Mouse (Mus musculus) lung, embryonic 15.5 days (tissue): ENCODE measurements at regions not wholly inside any gene's neighbourhood (a gene's known extent, or its start where the extent isn't known, plus 50 kb on each side); places are given as distances from the start of the nearest gene placed in this dataset. TPM values are rescaled to one million over a fixed set of nuclear protein-coding genes. Genes with fewer than 3 reads are reported as not detected.

Experiments
- ATAC-seq: fragments of 200-750 bp; cut with Nextera tagmentation; 2 replicates; pipeline ENCODE4 v1.8.0; 2017; ENCODE audit warnings: moderate number of reproducible peaks, borderline replicate concordance; ENCODE audit not compliant: low FRiP score, low TSS enrichment; ENCODE audit errors: extremely low read depth
- H3K27ac ChIP-seq: fragments of 300-500 bp; sonication (generic); 2 replicates; pipeline ENCODE4 v1.5.1; 2015; ENCODE audit warnings: moderate library complexity, mild to moderate bottlenecking, inconsistent platforms
- H3K27me3 ChIP-seq: fragments of 300-500 bp; sonication (generic); 2 replicates; pipeline ENCODE4 v1.6.1; 2015; ENCODE audit warnings: inconsistent platforms
- H3K36me3 ChIP-seq: fragments of 300-500 bp; sonication (generic); 2 replicates; pipeline ENCODE4 v1.6.1; 2015; ENCODE audit warnings: inconsistent platforms
- H3K4me1 ChIP-seq: fragments of 300-500 bp; sonication (generic); 2 replicates; pipeline ENCODE4 v1.6.1; 2015; ENCODE audit warnings: inconsistent platforms
- H3K4me2 ChIP-seq: fragments of 300-500 bp; sonication (generic); 2 replicates; pipeline ENCODE4 v1.6.1; 2015; ENCODE audit warnings: inconsistent platforms, mild to moderate bottlenecking, moderate library complexity
- H3K4me3 ChIP-seq: fragments of 300-500 bp; sonication (generic); 2 replicates; pipeline ENCODE4 v1.5.1; 2015; ENCODE audit warnings: mild to moderate bottlenecking, inconsistent platforms
- H3K9ac ChIP-seq: fragments of 300-500 bp; sonication (generic); 2 replicates; pipeline ENCODE4 v1.6.1; 2015; ENCODE audit warnings: inconsistent platforms
- H3K9me3 ChIP-seq: fragments of 300-500 bp; sonication (generic); 2 replicates; pipeline ENCODE4 v1.6.1; 2016; ENCODE audit warnings: inconsistent platforms
- WGBS: fragments of 180-500 bp; shearing (Covaris S2); methylation state at CpG from one replicate; pipeline ENCODE4 v1.1.7; 2015; 5-methylcytosine and 5-hydroxymethylcytosine counted together
- microRNA-seq: library from miRNA; unstranded; fragments of <30 nt; microRNA quantifications from one replicate; pipeline ENCODE4, GENCODE M21; 2016

DNA sequence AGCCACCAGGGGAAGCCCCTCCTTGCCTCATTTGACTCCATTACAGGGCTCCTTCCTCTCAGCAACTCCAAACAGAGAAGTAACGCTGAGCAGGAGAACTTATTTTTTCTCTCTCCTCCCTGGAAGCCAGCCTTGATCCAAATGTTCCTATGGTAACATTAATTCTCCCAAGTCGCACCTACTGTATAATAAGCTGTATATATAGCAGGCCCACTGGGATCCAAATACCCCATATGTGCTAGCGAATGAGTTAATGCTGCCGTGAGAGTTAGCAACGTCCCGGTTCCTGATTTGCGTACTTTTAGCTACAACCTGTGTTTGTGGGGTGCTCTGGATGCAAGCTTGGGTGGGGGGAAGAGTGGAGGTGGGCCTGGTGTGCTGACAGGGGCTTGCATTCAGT, 75.4 kb upstream of the Zfp507 start:
- no peak overlapping the region for H3K4me2 ChIP-seq
- H3K36me3 ChIP-seq, result no peaks in the 10 kb centered on the region
- H3K9me3 ChIP-seq, result no peaks in the 10 kb centered on the region
- H3K9ac ChIP-seq, result no peak overlapping the region
- no peak overlapping the region for H3K4me3 ChIP-seq
- 66% methylated on average over 7 of the region's 7 CpGs for WGBS
- H3K27ac ChIP-seq, result no peak overlapping the region
- ATAC-seq, result no peak
- H3K4me1 ChIP-seq, result peaks cover 2% of the 10 kb centered on the region; the same call in 1 of the 2 replicates
- H3K27me3 ChIP-seq, result no peaks in the 10 kb centered on the region

DNA sequence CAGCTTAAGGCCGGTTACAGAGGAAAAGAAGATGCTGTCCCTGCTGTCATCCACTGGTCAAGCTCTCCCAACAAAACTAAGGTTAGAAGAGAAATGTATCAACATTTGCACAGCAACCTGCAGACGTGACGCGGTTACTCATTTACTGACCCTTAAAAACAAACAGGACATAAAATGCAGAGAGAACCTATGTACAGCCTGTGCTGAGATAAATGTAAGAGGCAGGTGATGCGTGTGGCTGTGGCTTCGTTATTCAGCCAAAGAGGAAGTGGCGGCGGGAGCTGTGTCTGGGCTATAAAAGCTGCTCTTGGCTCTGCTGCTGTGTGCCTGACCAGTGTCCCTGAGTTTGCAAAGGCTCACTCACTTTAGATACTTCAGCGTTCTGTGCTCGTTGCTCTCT, 58.2 kb upstream of the Zfp507 start:
- Histone ChIP-seq H3K36me3 (no peaks in the 10 kb centered on the region), H3K27ac (no peak overlapping the region), H3K9ac (no peak overlapping the region), H3K4me3 (no peak overlapping the region), H3K4me1 (no peaks in the 10 kb centered on the region), H3K27me3 (no peaks in the 10 kb centered on the region), H3K9me3 (no peaks in the 10 kb centered on the region), H3K4me2 (no peak overlapping the region)
- WGBS, result 64% methylated on average over 10 of the region's 10 CpGs
- no peak for ATAC-seq

DNA sequence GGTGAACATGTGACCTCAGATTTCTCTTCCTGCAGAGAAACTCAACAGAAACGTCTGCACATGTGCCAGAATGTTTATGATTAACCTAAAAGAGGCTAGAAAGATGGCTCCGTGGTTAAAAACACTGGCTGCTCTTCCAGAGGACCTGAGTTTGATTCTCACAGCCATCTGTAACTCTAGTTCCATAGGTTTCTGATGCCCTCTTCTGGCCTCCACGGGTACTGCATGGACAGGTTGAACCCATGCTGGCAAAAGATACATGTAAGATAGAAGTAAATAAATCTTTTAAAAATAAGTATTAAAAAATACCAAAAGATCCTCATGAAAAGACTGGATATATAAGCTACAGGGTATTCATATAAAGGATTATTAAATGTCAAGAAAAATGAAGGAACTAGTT, 56.8 kb upstream of the Zfp507 start:
- Histone ChIP-seq H3K4me3 (no peak overlapping the region), H3K36me3 (no peaks in the 10 kb centered on the region), H3K27me3 (no peaks in the 10 kb centered on the region), H3K4me2 (no peak overlapping the region), H3K4me1 (no peaks in the 10 kb centered on the region), H3K27ac (no peak overlapping the region), H3K9ac (no peak overlapping the region), H3K9me3 (no peaks in the 10 kb centered on the region)
- ATAC-seq, result no peak
- 20% methylated on average over 3 of the region's 3 CpGs for WGBS

DNA sequence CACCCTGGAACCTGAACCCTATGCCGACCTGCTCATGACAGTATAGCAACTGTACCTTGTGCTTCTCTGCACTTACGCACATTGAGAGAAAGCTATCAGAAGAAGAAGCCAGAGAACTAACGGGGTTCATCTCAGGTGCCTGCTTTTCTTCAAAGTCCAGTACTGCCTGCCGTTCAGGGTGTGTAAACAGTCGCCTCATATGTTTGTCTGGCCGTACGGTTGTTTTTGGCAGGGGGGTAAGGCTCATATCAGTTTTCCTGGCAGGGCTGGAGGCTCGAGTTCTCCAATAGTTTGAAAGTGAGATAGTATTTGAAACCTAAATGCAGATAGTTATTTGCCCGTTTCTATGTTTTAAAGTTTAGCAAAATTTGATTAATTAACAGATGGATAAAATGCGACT, 54.9 kb upstream of the Zfp507 start:
- no peak overlapping the region for H3K9ac ChIP-seq
- no peak overlapping the region for H3K27ac ChIP-seq
- H3K4me1 ChIP-seq, result no peaks in the 10 kb centered on the region
- no peaks in the 10 kb centered on the region for H3K9me3 ChIP-seq
- no peaks in the 10 kb centered on the region for H3K27me3 ChIP-seq
- H3K4me2 ChIP-seq, result no peak overlapping the region
- no peak overlapping the region for H3K4me3 ChIP-seq
- H3K36me3 ChIP-seq, result no peaks in the 10 kb centered on the region
- no peak for ATAC-seq
- WGBS, result 40% methylated on average over 10 of the region's 10 CpGs

Small RNA genes in the stretch of these regions (microRNA-seq; reads per million reads assigned to microRNA genes)
- not detected for gene Gm23292
